Mouse (Mus musculus): ENCODE measurements around the gene Ewsr1.
"Not testable (repeated sequence)": the region's sequence is repeated elsewhere in the genome, so short reads cannot be mapped to it uniquely, and the experiment has no call there.

Gene Ewsr1

GRCm38 (mm10) chr11:5096480-5097020, 2.5 kb downstream of the Ewsr1 start:
- no peak for ATAC-seq (ENCODE audit: low TSS enrichment)

- ATAC-seq (ENCODE audit: low TSS enrichment), result no peak
Observed at GRCm38 (mm10) chr11:5095877-5096276, 3.2 kb downstream of the Ewsr1 start.

- no peak for ATAC-seq (ENCODE audit: low TSS enrichment)
Observed at GRCm38 (mm10) chr11:5091706-5092105, 7.4 kb downstream of the Ewsr1 start.

- ATAC-seq (ENCODE audit: low TSS enrichment), result no peak
Observed at GRCm38 (mm10) chr11:5089147-5089546, 9.9 kb downstream of the Ewsr1 start.

- not testable (repeated sequence) for ATAC-seq (ENCODE audit: low TSS enrichment)
Observed at GRCm38 (mm10) chr11:5076843-5077242, 22.2 kb downstream of the Ewsr1 start.

- ATAC-seq (ENCODE audit: low TSS enrichment), result no peak
Observed at GRCm38 (mm10) chr11:5075760-5076159, 23.3 kb downstream of the Ewsr1 start.

- ATAC-seq (ENCODE audit: low TSS enrichment), result no peak
Observed at GRCm38 (mm10) chr11:5074882-5075281, 24.2 kb downstream of the Ewsr1 start.

GRCm38 (mm10) chr11:5068126-5068971, 30.7 kb downstream of the Ewsr1 start:
- no peak for ATAC-seq (ENCODE audit: low TSS enrichment)

GRCm38 (mm10) chr11:5067063-5067462, 32.0 kb downstream of the Ewsr1 start:
- ATAC-seq (ENCODE audit: low TSS enrichment), result no peak

GRCm38 (mm10) chr11:5065056-5065821, 33.8 kb downstream of the Ewsr1 start, which contains the start of gene Gas2l1:
TSS of gene Gas2l1 (minus strand) at chr11:5065327.
- ATAC-seq (ENCODE audit: low TSS enrichment), result peak; percentile 58

GRCm38 (mm10) chr11:5064282-5065055, 34.6 kb downstream of the Ewsr1 start:
- ATAC-seq (ENCODE audit: low TSS enrichment), result peak; percentile 18; the same call in 1 of the 2 replicates

- no peak for ATAC-seq (ENCODE audit: low TSS enrichment)
Observed at GRCm38 (mm10) chr11:5063561-5064281, 35.3 kb downstream of the Ewsr1 start.

GRCm38 (mm10) chr11:5062860-5063505, 36.1 kb downstream of the Ewsr1 start:
- ATAC-seq (ENCODE audit: low TSS enrichment), result no peak

GRCm38 (mm10) chr11:5062326-5062725, 36.7 kb downstream of the Ewsr1 start:
- no peak for ATAC-seq (ENCODE audit: low TSS enrichment)

- peak; percentile 21 for ATAC-seq (ENCODE audit: low TSS enrichment)
Observed at GRCm38 (mm10) chr11:5061413-5062139, 37.5 kb downstream of the Ewsr1 start.

- ATAC-seq (ENCODE audit: low TSS enrichment), result no peak
Observed at GRCm38 (mm10) chr11:5060756-5061412, 38.2 kb downstream of the Ewsr1 start.

- ATAC-seq (ENCODE audit: low TSS enrichment), result no peak
Observed at GRCm38 (mm10) chr11:5059704-5060156, 39.3 kb downstream of the Ewsr1 start.

- no peak for ATAC-seq (ENCODE audit: low TSS enrichment)
Observed at GRCm38 (mm10) chr11:5059230-5059629, 39.8 kb downstream of the Ewsr1 start.

- no peak for ATAC-seq (ENCODE audit: low TSS enrichment)
Observed at GRCm38 (mm10) chr11:5058783-5059182, 40.3 kb downstream of the Ewsr1 start.

Data from frontal cortex, adult (tissue).